Mouse (Mus musculus) erythroblast, embryonic 14.5 days (primary cell): Measurements from ENCODE around the gene 1700003E16Rik. TPM values are rescaled to one million over a fixed set of nuclear protein-coding genes. Genes with fewer than 3 reads are reported as not detected.

Experiments
- H3K27me3 ChIP-seq: 2 replicates; pipeline ENCODE4 v1.6.1; 2012; ENCODE audit warnings: inconsistent platforms; ENCODE audit not compliant: control insufficient read depth
- H3K36me3 ChIP-seq: 2 replicates; pipeline ENCODE4 v1.6.1; 2012; ENCODE audit warnings: mild to moderate bottlenecking, inconsistent platforms; ENCODE audit not compliant: control insufficient read depth
- H3K4me1 ChIP-seq: 2 replicates; pipeline ENCODE4 v1.6.1; 2012; ENCODE audit warnings: inconsistent platforms; ENCODE audit not compliant: control insufficient read depth
- H3K4me3 ChIP-seq: replicated peaks from 2 replicates; pipeline ENCODE3; 2012; ENCODE audit warnings: moderate library complexity, mild to moderate bottlenecking, inconsistent platforms
- H3K9me3 ChIP-seq: 2 replicates; pipeline ENCODE4 v1.6.1; 2012; ENCODE audit warnings: low read length, inconsistent platforms, mixed read lengths; ENCODE audit not compliant: control insufficient read depth
- GATA1 ChIP-seq: IDR thresholded peaks from 2 replicates; pipeline ENCODE4 v1.6.1; 2012; ENCODE audit warnings: low read length, inconsistent platforms, mixed read lengths
- TAL1 ChIP-seq: IDR thresholded peaks from 3 replicates; pipeline ENCODE4 v1.6.1; 2012; ENCODE audit warnings: low read length, inconsistent platforms, mixed read lengths
- polyA plus RNA-seq: library from polyadenylated mRNA; stranded (reverse); fragments of >175 nt; gene quantifications from 2 replicates; pipeline ENCODE4 v1.2.3, GENCODE M21; 2012

1700003E16Rik gene
- not detected in 2 replicates for polyA plus RNA-seq

DNA sequence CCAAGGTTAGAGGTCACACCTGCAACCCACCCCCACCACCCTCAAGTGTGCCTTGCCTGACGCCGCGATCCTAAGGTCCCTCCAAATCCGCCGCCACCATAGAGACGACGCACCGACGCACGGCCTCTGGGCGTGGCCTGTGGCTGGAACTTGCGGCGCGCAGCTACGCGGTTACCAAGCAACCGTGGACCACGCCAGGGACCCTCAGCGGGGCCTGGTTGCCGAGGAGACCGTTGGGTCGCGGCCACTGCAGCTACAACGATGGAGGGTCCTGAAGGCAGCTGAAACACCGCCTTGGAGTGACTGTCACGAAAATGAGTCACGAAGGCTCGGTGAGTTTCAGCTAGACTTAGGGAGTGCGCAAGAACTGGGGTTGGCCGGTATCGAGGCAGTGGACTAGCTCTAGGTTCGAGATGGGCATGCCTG, at the start of gene 1700003E16Rik, which contains the start of gene Wdr54:
1700003E16Rik (plus strand) TSS at position 146 of the 426 bp plus-strand sequence.
Wdr54 (minus strand) TSS at position 139 of the 426 bp plus-strand sequence.
- H3K27me3 ChIP-seq = peaks cover 63% of the 10 kb centered on the region
- no peaks in the 10 kb centered on the region for H3K9me3 ChIP-seq
- H3K36me3 ChIP-seq = peaks cover 3% of the 10 kb centered on the region; the same call in 1 of the 2 replicates
- H3K4me3 ChIP-seq = peak within 1 kb of the TSS; percentile 60
- H3K4me1 ChIP-seq = peaks cover 14% of the 10 kb centered on the region
- no peak for TF ChIP-seq GATA1
- no peak for TF ChIP-seq TAL1

DNA sequence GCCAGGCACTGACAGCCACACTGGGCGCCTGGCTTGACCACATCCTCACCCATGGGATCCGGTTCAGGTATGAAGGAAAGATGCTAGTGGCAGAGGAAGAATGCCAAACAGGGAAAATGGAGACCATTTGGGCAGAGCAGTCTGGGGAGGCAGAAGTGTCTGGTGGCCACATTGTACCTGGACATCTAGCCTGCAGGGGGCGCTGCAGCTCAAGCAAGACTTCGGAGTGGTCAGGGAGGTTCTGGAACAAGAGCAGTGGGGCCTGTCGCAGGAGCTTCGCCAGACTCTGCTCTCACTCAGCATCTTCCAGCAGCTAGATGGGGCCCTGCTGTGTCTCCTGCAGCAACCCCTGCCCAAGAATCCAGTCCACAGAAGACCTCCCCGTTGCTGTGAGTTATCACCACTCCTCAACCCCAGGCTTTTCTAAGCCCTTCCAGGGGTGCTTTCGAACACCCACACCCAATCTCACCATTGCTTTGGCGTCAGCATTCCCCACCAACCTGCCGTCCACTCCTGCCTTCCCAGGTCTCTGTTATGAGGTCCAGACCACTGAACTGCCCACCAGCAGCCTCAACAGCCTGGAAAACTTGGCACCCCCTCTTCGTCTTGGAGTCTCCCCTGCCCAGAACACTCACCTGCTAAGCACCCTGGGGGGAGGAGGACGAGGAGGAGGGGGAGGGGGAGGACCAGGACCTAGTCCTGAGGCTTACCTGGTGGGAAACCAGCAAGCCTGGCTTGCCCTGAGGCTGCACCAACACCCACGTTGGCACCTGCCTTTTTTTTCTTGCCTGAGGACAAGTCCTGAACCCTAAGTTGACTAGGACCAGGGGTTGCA, 48.4 kb upstream of the 1700003E16Rik start:
- H3K27me3 ChIP-seq = no peaks in the 10 kb centered on the region
- H3K4me1 ChIP-seq = peaks cover 56% of the 10 kb centered on the region
- peaks cover 72% of the 10 kb centered on the region for H3K36me3 ChIP-seq
- peak overlapping the region; percentile 68 for H3K4me3 ChIP-seq
- TF ChIP-seq GATA1 (no peak), TAL1 (no peak)
- no peaks in the 10 kb centered on the region for H3K9me3 ChIP-seq

GRCm38 (mm10) chr6:83108762-83109668, 47.2 kb upstream of the 1700003E16Rik start, which contains the start of gene Mrpl53:
Gene Mrpl53 (plus strand): TSS chr6:83109040.
- no peaks in the 10 kb centered on the region for H3K27me3 ChIP-seq
- peaks cover 70% of the 10 kb centered on the region for H3K36me3 ChIP-seq
- H3K9me3 ChIP-seq = no peaks in the 10 kb centered on the region
- H3K4me3 ChIP-seq = peak within 1 kb of the TSS; percentile 68
- peaks cover 53% of the 10 kb centered on the region for H3K4me1 ChIP-seq
- no peak for TF ChIP-seq GATA1
- no peak for TF ChIP-seq TAL1

- Histone ChIP-seq H3K4me3 (no peak overlapping the region), H3K9me3 (no peaks in the 10 kb centered on the region), H3K4me1 (peaks cover 77% of the 10 kb centered on the region), H3K36me3 (peaks cover 52% of the 10 kb centered on the region), H3K27me3 (no peaks in the 10 kb centered on the region)
- TF ChIP-seq TAL1 = no peak
- no peak for TF ChIP-seq GATA1
Measured at GRCm38 (mm10) chr6:83111510-83112136, 44.6 kb upstream of the 1700003E16Rik start.

DNA sequence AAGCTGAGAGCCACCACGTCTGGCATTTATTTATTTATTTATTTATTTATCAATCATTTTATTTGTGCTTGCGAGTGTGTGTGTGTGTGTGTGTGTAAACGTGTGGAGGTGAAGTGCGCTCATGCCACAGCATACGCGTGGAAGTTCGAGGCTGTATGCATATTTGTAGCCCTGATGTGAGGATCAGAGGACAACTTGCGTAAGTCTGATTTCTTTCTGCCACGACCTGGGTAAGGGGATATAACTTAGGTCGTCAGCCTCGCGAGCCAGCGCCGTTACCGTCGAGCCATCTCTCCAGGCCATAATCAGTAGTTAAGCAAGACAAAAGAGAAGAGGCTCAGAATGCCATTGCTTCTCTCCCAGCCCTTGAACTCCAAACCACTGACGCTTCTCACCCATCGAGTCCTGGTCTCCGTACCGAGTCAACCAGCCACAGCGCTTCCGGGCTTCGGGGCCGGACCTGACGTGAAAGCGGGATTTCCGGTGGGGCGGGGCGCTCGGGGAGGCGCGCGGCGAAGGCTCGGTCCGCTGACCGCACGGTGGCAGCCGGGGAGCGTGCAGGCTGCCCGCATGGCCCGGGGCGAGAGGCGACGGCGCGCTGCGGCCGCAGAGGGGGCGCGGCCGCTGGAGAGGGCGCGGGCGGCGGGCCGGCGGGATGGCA, 41.1 kb upstream of the 1700003E16Rik start, which contains the start of gene Mogs:
Mogs (plus strand) TSS at position 486 of the 661 bp plus-strand sequence.
- no peak for TF ChIP-seq TAL1
- no peak for TF ChIP-seq GATA1
- Histone ChIP-seq H3K4me1 (peaks cover 86% of the 10 kb centered on the region), H3K36me3 (peaks cover 69% of the 10 kb centered on the region), H3K4me3 (peak within 1 kb of the TSS; percentile 93), H3K27me3 (no peaks in the 10 kb centered on the region), H3K9me3 (no peaks in the 10 kb centered on the region)

DNA sequence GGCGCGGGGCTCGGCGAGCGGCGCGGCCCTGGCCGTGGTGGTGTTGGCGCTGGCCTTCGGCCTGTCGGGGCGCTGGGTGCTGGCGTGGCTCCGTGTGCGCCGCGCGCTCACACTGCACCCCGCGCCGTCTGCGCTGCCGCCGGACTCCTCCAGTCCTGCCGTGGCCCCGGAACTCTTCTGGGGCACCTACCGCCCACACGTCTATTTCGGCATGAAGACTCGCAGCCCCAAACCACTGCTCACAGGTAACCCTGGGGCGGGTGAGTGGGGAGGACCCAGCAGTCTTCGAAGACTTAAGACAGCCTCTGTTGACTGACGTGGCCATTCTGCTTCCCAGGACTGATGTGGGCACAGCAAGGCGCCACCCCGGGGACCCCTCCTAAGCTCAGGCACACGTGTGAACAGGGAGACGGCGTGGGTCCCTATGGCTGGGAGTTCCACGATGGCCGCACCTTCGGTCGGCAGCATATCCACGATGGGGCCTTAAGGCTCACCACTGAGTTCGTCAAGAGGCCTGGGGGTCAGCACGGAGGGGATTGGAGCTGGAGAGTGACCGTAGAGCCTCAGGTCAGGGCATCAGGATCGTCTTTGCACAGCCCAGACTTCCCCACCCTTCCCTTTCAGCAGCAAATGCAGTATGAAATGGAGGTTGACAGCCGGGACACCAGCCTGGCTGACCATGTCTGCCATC, 40.4 kb upstream of the 1700003E16Rik start:
- TF ChIP-seq TAL1 (no peak), GATA1 (no peak)
- Histone ChIP-seq H3K4me3 (peak overlapping the region; percentile 93), H3K4me1 (peaks cover 86% of the 10 kb centered on the region), H3K27me3 (no peaks in the 10 kb centered on the region), H3K9me3 (no peaks in the 10 kb centered on the region), H3K36me3 (peaks cover 63% of the 10 kb centered on the region)

- peak overlapping the region; percentile 93 for H3K4me3 ChIP-seq
- no peaks in the 10 kb centered on the region for H3K27me3 ChIP-seq
- TF ChIP-seq TAL1 = no peak
- no peak for TF ChIP-seq GATA1
- H3K36me3 ChIP-seq = peaks cover 56% of the 10 kb centered on the region
- H3K9me3 ChIP-seq = no peaks in the 10 kb centered on the region
- H3K4me1 ChIP-seq = peaks cover 82% of the 10 kb centered on the region
Measured at GRCm38 (mm10) chr6:83116373-83117164, 39.6 kb upstream of the 1700003E16Rik start.
